ENCODE assay signal across 13 mouse cellular contexts in the genomic region with DNA sequence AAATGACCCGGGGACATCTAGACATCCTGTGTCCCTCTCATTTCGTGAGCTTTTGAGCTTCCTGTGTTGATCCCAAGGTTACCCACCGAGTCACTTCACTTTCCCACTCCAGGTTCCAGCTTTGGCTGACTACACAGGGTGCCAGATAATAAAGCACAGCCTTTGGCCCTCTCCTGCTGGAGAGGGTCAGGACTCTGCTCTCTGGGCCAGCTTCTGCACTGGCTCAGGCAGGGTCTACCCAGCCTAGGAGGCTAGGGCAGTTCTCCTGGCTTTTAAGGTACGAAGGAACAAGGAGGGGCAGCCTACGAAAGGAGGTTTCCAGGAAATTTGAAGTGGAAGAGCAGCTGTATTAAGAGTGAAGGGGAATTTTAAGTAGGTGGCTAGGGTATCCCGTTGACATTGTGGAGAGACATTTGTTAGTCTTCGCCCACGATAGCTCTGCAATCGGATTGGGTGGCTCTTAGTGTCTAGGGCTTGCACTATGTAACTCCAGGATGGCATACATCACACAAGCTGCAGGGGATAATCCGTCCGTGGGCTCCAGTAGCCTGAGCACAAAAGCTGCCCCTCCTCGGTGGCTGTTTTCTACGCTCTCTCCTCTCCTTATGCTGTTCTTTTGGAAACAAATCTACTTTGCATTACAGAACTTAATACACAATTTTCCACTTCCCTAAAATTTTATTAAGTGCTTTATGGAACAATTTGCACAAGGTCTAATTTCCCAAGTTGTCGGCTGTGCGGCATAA.
"Had no signal": no experiment of that assay in that cellular context is flagged by ENCODE, and none has a peak within 500 bp of the region (broad histone marks: within the 10 kb centered on the region; RNA-seq: fewer than 3 reads in every experiment).

No protein-coding gene starts in this region.

- DNase-seq: kidney, adult 8-10 months; kidney, postnatal 36 days; layer of hippocampus, adult 9-11 months; layer of hippocampus, postnatal 36 days; lung, adult 18-20 months; lung, postnatal 10 days; thymus, postnatal 4 days had no signal

- H3K27ac ChIP-seq: kidney, postnatal 0 days; liver, embryonic 14.5 days; midbrain, embryonic 12.5 days; neural tube, embryonic 15.5 days; stomach, postnatal 0 days had no signal

- ATAC-seq: midbrain, embryonic 16.5 days had no signal

- H3K4me2 ChIP-seq: midbrain, embryonic 12.5 days; neural tube, embryonic 15.5 days had no signal

- H3K36me3 ChIP-seq: midbrain, embryonic 12.5 days; neural tube, embryonic 15.5 days had no signal

- H3K4me3 ChIP-seq: midbrain, embryonic 12.5 days; neural tube, embryonic 15.5 days had no signal

- H3K27me3 ChIP-seq: midbrain, embryonic 12.5 days; neural tube, embryonic 15.5 days had no signal

- H3K9ac ChIP-seq: liver, embryonic 14.5 days; midbrain, embryonic 12.5 days; neural tube, embryonic 15.5 days had no signal

- H3K4me1 ChIP-seq: midbrain, embryonic 12.5 days had no signal

- H3K9me3 ChIP-seq: midbrain, embryonic 12.5 days; neural tube, embryonic 15.5 days had no signal
